In the genomic region with DNA sequence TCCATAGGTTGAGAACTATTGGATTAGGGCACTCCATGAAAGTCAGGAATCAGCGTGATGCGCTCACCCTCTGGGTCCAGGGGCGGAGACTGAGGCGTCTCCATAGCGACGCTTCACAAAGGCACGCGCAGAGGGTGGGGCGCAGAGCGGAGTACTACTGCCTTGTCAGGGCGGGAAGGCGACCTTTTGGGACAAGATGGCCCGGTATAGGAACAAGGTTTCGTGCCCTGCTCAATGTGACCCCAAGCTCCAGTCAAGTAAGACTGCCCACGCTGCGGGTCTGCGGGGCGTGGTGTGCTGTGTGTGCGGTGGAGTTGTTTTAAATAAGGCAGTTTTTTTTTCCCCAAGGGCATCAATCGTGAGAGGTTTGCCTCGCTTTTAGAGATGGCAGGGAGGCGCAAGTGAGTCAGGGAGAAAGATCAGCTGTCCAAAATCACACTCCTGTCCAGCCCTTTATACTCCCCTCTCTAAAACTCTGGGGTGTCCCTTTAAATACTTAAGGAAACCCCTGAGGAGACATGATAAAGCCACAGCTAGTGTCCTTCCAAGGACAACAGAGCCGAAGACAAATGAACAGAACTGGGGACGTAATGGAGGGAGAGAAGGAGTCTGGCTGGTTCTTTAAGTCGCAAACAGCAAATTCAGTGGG, we compare ENCODE assay signal across 9 mouse cellular contexts. TPM values are rescaled to one million over a fixed set of nuclear protein-coding genes. Genes with fewer than 3 reads are reported as not detected.
DNase-seq lines count a peak whose midpoint lies in the region; ATAC-seq and TF ChIP-seq lines count a peak whose summit lies in the region.
"Had no signal": no experiment of that assay in that cellular context is flagged by ENCODE, and none has a peak within 500 bp of the region (broad histone marks: within the 10 kb centered on the region; RNA-seq: fewer than 3 reads in every experiment).

TSS of gene Tex26 (plus strand) at position 130 of the 649 bp plus-strand sequence.

- DNase-seq in spleen, adult 2 months (ENCODE audit: low read depth in 1 of 2, low spot score in 2 of 2) = no peak
- no peak for DNase-seq in spleen, adult 12 weeks (ENCODE audit: low spot score)
- DNase-seq in embryo, embryonic 10 days (ENCODE audit: low spot score) = peak; percentile 96
- peak; percentile 38 for DNase-seq in gastrocnemius, postnatal 25 days
- peak; percentile 65 for DNase-seq in induced T-regulatory cell, adult 2 months (ENCODE audit: low read depth)

- peak within 1 kb of the TSS; percentile 50 for H3K4me3 ChIP-seq in spleen, adult 2 months (ENCODE audit: extremely low read depth, insufficient read depth, insufficient read length)
- H3K4me3 ChIP-seq in limb, embryonic 12.5 days (replicated peaks) = peak within 1 kb of the TSS; percentile 41
- peak within 1 kb of the TSS; percentile 39 for H3K4me3 ChIP-seq in midbrain, embryonic 13.5 days (replicated peaks)
- peak within 1 kb of the TSS; percentile 44 for H3K4me3 ChIP-seq in stomach, embryonic 15.5 days (replicated peaks)

- ATAC-seq in limb, embryonic 12.5 days (ENCODE audit: insufficient number of reproducible peaks, insufficient read depth, low FRiP score, low TSS enrichment, low read depth) = peak; percentile 84
- peak; percentile 89 for ATAC-seq in midbrain, embryonic 13.5 days
- peak; percentile 86 for ATAC-seq in stomach, embryonic 15.5 days (ENCODE audit: insufficient read depth, low FRiP score, low read depth)

- no peaks in the 10 kb centered on the region for H3K9me3 ChIP-seq in limb, embryonic 12.5 days
- no peaks in the 10 kb centered on the region for H3K9me3 ChIP-seq in midbrain, embryonic 13.5 days
- H3K9me3 ChIP-seq in stomach, embryonic 15.5 days = no peaks in the 10 kb centered on the region

- WGBS in spleen, adult 2 months = under 1% methylated on average over 25 of the region's 25 CpGs
- WGBS in limb, embryonic 12.5 days = under 1% methylated on average over 25 of the region's 25 CpGs
- under 1% methylated on average over 25 of the region's 25 CpGs for WGBS in midbrain, embryonic 13.5 days
- WGBS in stomach, embryonic 15.5 days = under 1% methylated on average over 25 of the region's 25 CpGs

- no peaks in the 10 kb centered on the region for H3K27me3 ChIP-seq in spleen, adult 2 months (ENCODE audit: control insufficient read depth, insufficient read depth, low read length)
- no peaks in the 10 kb centered on the region for H3K27me3 ChIP-seq in limb, embryonic 12.5 days
- H3K27me3 ChIP-seq in midbrain, embryonic 13.5 days = no peaks in the 10 kb centered on the region
- no peaks in the 10 kb centered on the region for H3K27me3 ChIP-seq in stomach, embryonic 15.5 days (replicated peaks)

- H3K27ac ChIP-seq in spleen, adult 2 months (ENCODE audit: insufficient read depth, low read length) = no peak within 1 kb of the TSS
- peak within 1 kb of the TSS; percentile 76 for H3K27ac ChIP-seq in limb, embryonic 12.5 days
- H3K27ac ChIP-seq in midbrain, embryonic 13.5 days = peak within 1 kb of the TSS; percentile 97
- peak within 1 kb of the TSS; percentile 92 for H3K27ac ChIP-seq in stomach, embryonic 15.5 days

- peak within 1 kb of the TSS; percentile 50; the same call in 1 of the 2 replicates for H3K9ac ChIP-seq in limb, embryonic 12.5 days (replicated peaks)
- H3K9ac ChIP-seq in midbrain, embryonic 13.5 days (replicated peaks) = peak within 1 kb of the TSS; percentile 56
- H3K9ac ChIP-seq in stomach, embryonic 15.5 days = no peak within 1 kb of the TSS

- peaks cover 6% of the 10 kb centered on the region; the same call in 1 of the 2 replicates for H3K4me1 ChIP-seq in spleen, adult 2 months (ENCODE audit: control insufficient read depth, insufficient read depth, insufficient read length)
- peaks cover 26% of the 10 kb centered on the region for H3K4me1 ChIP-seq in limb, embryonic 12.5 days (replicated peaks)
- peaks cover 44% of the 10 kb centered on the region for H3K4me1 ChIP-seq in midbrain, embryonic 13.5 days (replicated peaks)
- peaks cover 24% of the 10 kb centered on the region for H3K4me1 ChIP-seq in stomach, embryonic 15.5 days

- TF ChIP-seq CTCF in spleen, adult 2 months (IDR thresholded peaks at IDR 0.05; ENCODE audit: extremely low read depth, insufficient read depth, insufficient read length, insufficient replicate concordance) = no peak

- peak within 1 kb of the TSS; percentile 82 for H3K4me2 ChIP-seq in limb, embryonic 12.5 days
- H3K4me2 ChIP-seq in midbrain, embryonic 13.5 days (replicated peaks) = peak within 1 kb of the TSS; percentile 58
- peak within 1 kb of the TSS; percentile 85 for H3K4me2 ChIP-seq in stomach, embryonic 15.5 days

- no peaks in the 10 kb centered on the region for H3K36me3 ChIP-seq in spleen, adult 2 months (ENCODE audit: control insufficient read depth, insufficient read depth, low read length)
- H3K36me3 ChIP-seq in limb, embryonic 12.5 days = no peaks in the 10 kb centered on the region
- H3K36me3 ChIP-seq in midbrain, embryonic 13.5 days = no peaks in the 10 kb centered on the region
- H3K36me3 ChIP-seq in stomach, embryonic 15.5 days = no peaks in the 10 kb centered on the region

- TF ChIP-seq POLR2A in spleen, adult 2 months (IDR thresholded peaks at IDR 0.05; ENCODE audit: low read depth, low read length) = no peak

RNA-seq across cellular contexts. Expression of gene Tex26, which starts in this region (rescaled TPM):
- polyA plus RNA-seq in spleen, adult 2 months (2012; rRNA removed) = not detected in 2 replicates
- not detected for total RNA-seq in gastrocnemius, postnatal 25 days (2021)
- 0.14 and 0.38 TPM in 2 replicates for polyA plus RNA-seq in limb, embryonic 12.5 days (2016; fragmentation: Nextera tagmentation; extraction: Ambion mirVana)
- 2.3 and 2.5 TPM in 2 replicates for polyA plus RNA-seq in midbrain, embryonic 13.5 days (2015; fragmentation: Nextera tagmentation; extraction: Ambion mirVana)
- 0.27 and 0.41 TPM in 2 replicates for polyA plus RNA-seq in stomach, embryonic 15.5 days (2015; fragmentation: Nextera tagmentation; extraction: Ambion mirVana)
- total RNA-seq: MEL had no signal

Comparison
In these comparisons a context has a peak if more than half of its experiments do, and no peak if none do; other contexts are left out.
1. Peak in DNase-seq in gastrocnemius, postnatal 25 days; RNA of the gene not detected or under 1 TPM.
2. Peak in ATAC-seq, H3K4me3 ChIP-seq, H3K27ac ChIP-seq, H3K9ac ChIP-seq and H3K4me2 ChIP-seq in limb, embryonic 12.5 days; RNA of the gene not detected or under 1 TPM.
3. Peak in ATAC-seq, H3K4me3 ChIP-seq, H3K27ac ChIP-seq and H3K4me2 ChIP-seq in stomach, embryonic 15.5 days; RNA of the gene not detected or under 1 TPM.
4. DNase-seq: peak in embryo, embryonic 10 days (single experiment) and induced T-regulatory cell, adult 2 months (single experiment); none in spleen, adult 2 months (0 of 2) and spleen, adult 12 weeks (single experiment).
5. Peak in every context shown above with its lines, with median percentiles within 50 percentile points of each other: H3K4me3 ChIP-seq, ATAC-seq and H3K4me2 ChIP-seq.